Mouse (Mus musculus): ENCODE data around the gene Itpr2. TPM values are rescaled to one million over a fixed set of nuclear protein-coding genes. Genes with fewer than 3 reads are reported as not detected.

The Itpr2 gene
- polyA plus RNA-seq (2012; rRNA removed): 16.6 and 24.4 TPM in 2 replicates

GRCm38 (mm10) chr6:146501866-146502804 is at the start of gene Itpr2:
Itpr2 (minus strand) TSS chr6:146502223.
- no peak for DNase-seq (ENCODE audit: low read depth)

GRCm38 (mm10) chr6:146551326-146551725 is 49.3 kb upstream of the Itpr2 start:
- DNase-seq (ENCODE audit: low read depth): no peak

GRCm38 (mm10) chr6:146550421-146550820 is 48.4 kb upstream of the Itpr2 start:
- no peak for DNase-seq (ENCODE audit: low read depth)

- no peak for DNase-seq (ENCODE audit: low read depth)
Observed at GRCm38 (mm10) chr6:146545289-146545865, 43.4 kb upstream of the Itpr2 start.

- DNase-seq (ENCODE audit: low read depth): no peak
Observed at GRCm38 (mm10) chr6:146544622-146545021, 42.6 kb upstream of the Itpr2 start.

GRCm38 (mm10) chr6:146540386-146540785 is 38.4 kb upstream of the Itpr2 start:
- no peak for DNase-seq (ENCODE audit: low read depth)

GRCm38 (mm10) chr6:146538661-146539060 is 36.6 kb upstream of the Itpr2 start:
- DNase-seq (ENCODE audit: low read depth): no peak

- no peak for DNase-seq (ENCODE audit: low read depth)
Observed at GRCm38 (mm10) chr6:146538071-146538470, 36.0 kb upstream of the Itpr2 start.

GRCm38 (mm10) chr6:146537111-146537510 is 35.1 kb upstream of the Itpr2 start:
- no peak for DNase-seq (ENCODE audit: low read depth)

GRCm38 (mm10) chr6:146535501-146535900 is 33.5 kb upstream of the Itpr2 start:
- no peak for DNase-seq (ENCODE audit: low read depth)

GRCm38 (mm10) chr6:146533146-146533545 is 31.1 kb upstream of the Itpr2 start:
- DNase-seq (ENCODE audit: low read depth): no peak

GRCm38 (mm10) chr6:146530769-146531168 is 28.7 kb upstream of the Itpr2 start:
- DNase-seq (ENCODE audit: low read depth): no peak

GRCm38 (mm10) chr6:146530363-146530762 is 28.3 kb upstream of the Itpr2 start:
- DNase-seq (ENCODE audit: low read depth): no peak

- DNase-seq (ENCODE audit: low read depth): no peak
Observed at GRCm38 (mm10) chr6:146527537-146527936, 25.5 kb upstream of the Itpr2 start.

- no peak for DNase-seq (ENCODE audit: low read depth)
Observed at GRCm38 (mm10) chr6:146525500-146525899, 23.5 kb upstream of the Itpr2 start.

GRCm38 (mm10) chr6:146521456-146522245 is 19.6 kb upstream of the Itpr2 start:
- no peak for DNase-seq (ENCODE audit: low read depth)

- no peak for DNase-seq (ENCODE audit: low read depth)
Observed at GRCm38 (mm10) chr6:146519019-146519418, 17.0 kb upstream of the Itpr2 start.

- no peak for DNase-seq (ENCODE audit: low read depth)
Observed at GRCm38 (mm10) chr6:146515936-146516335, 13.9 kb upstream of the Itpr2 start.

- no peak for DNase-seq (ENCODE audit: low read depth)
Observed at GRCm38 (mm10) chr6:146514531-146514948, 12.5 kb upstream of the Itpr2 start.

- no peak for DNase-seq (ENCODE audit: low read depth)
Observed at GRCm38 (mm10) chr6:146513899-146514298, 11.9 kb upstream of the Itpr2 start.

GRCm38 (mm10) chr6:146513384-146513783 is 11.4 kb upstream of the Itpr2 start:
- no peak for DNase-seq (ENCODE audit: low read depth)

- DNase-seq (ENCODE audit: low read depth): no peak
Observed at GRCm38 (mm10) chr6:146511511-146511910, 9.5 kb upstream of the Itpr2 start.
